Mouse (Mus musculus): ENCODE measurements around the gene Gm10645.

Gm10645 gene

GRCm38 (mm10) chr8:83169127-83169526 is 3.2 kb upstream of the Gm10645 start:
- no peak for DNase-seq (ENCODE audit: low spot score in 2 of 2)

GRCm38 (mm10) chr8:83167932-83168331 is 2.0 kb upstream of the Gm10645 start:
- DNase-seq (ENCODE audit: low spot score in 2 of 2), result no peak

- DNase-seq (ENCODE audit: low spot score in 2 of 2), result peak; percentile 67 to 69
These were observed 587 bp downstream of the Gm10645 start, which contains the start of gene Tbc1d9 for GRCm38 (mm10) chr8:83165235-83165930. Tbc1d9 (plus strand) TSS chr8:83165352.

GRCm38 (mm10) chr8:83160613-83161012 is 5.4 kb downstream of the Gm10645 start:
- DNase-seq (ENCODE audit: low spot score in 2 of 2), result no peak

- DNase-seq (ENCODE audit: low spot score in 2 of 2), result no peak
These were observed 6.4 kb downstream of the Gm10645 start for GRCm38 (mm10) chr8:83159615-83160014.

GRCm38 (mm10) chr8:83158971-83159370 is 7.0 kb downstream of the Gm10645 start:
- DNase-seq (ENCODE audit: low spot score in 2 of 2), result no peak

- DNase-seq (ENCODE audit: low spot score in 2 of 2), result no peak
These were observed 10.9 kb downstream of the Gm10645 start for GRCm38 (mm10) chr8:83155110-83155509.

GRCm38 (mm10) chr8:83152470-83152869 is 13.5 kb downstream of the Gm10645 start:
- DNase-seq (ENCODE audit: low spot score in 2 of 2), result no peak

GRCm38 (mm10) chr8:83152055-83152454 is 13.9 kb downstream of the Gm10645 start:
- no peak for DNase-seq (ENCODE audit: low spot score in 2 of 2)

- DNase-seq (ENCODE audit: low spot score in 2 of 2), result no peak
These were observed 16.8 kb downstream of the Gm10645 start for GRCm38 (mm10) chr8:83149124-83149523.

GRCm38 (mm10) chr8:83145421-83145820 is 20.5 kb downstream of the Gm10645 start:
- no peak for DNase-seq (ENCODE audit: low spot score in 2 of 2)

GRCm38 (mm10) chr8:83144601-83145000 is 21.4 kb downstream of the Gm10645 start:
- DNase-seq (ENCODE audit: low spot score in 2 of 2), result no peak

- DNase-seq (ENCODE audit: low spot score in 2 of 2), result no peak
These were observed 24.6 kb downstream of the Gm10645 start for GRCm38 (mm10) chr8:83141358-83141757.

GRCm38 (mm10) chr8:83140701-83141111 is 25.3 kb downstream of the Gm10645 start:
- DNase-seq (ENCODE audit: low spot score in 2 of 2), result no peak

GRCm38 (mm10) chr8:83140068-83140467 is 25.9 kb downstream of the Gm10645 start:
- no peak for DNase-seq (ENCODE audit: low spot score in 2 of 2)

GRCm38 (mm10) chr8:83135086-83135485 is 30.9 kb downstream of the Gm10645 start:
- DNase-seq (ENCODE audit: low spot score in 2 of 2), result no peak

All from urinary bladder, adult 18-20 months (tissue).